Mouse (Mus musculus) cerebellum, adult 8-10 months (tissue): Measurements from ENCODE around the gene Usp48.

Experiments
- DNase-seq: peaks from one replicate; pipeline ENCODE4 v3.0.0; 2022

Usp48 gene

DNA sequence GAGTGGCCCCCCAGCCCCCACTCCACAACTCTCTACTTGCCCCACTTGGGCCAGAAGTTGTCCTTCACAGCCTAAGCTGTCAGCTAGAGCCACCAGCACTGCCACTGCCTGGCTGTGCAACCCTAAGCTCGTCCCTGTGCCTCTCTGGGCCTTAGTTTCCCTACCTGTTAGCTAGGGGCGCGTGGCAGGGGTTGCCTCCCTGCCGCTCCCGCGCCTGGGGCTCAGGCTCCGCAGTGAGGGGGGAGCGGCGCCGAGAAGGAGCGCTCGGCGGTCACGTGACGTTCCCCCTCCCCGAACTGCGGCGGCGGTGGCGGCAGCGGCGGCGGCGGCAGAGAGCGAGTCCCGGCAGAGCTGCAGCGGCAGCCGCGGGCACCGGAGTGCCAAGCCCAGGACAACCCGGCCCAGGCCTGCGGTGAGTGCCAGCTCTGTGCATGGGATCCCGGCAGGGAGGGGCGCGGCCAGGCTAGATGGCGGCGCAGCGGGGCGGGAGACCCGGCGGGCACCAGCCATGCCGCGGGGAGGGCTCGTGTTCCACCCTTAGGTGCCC lies 71.0 kb downstream of the Usp48 start, which contains the start of gene Rap1gap:
Rap1gap (plus strand) TSS at position 294 of the 547 bp plus-strand sequence.
- peak; percentile 81 for DNase-seq

DNA sequence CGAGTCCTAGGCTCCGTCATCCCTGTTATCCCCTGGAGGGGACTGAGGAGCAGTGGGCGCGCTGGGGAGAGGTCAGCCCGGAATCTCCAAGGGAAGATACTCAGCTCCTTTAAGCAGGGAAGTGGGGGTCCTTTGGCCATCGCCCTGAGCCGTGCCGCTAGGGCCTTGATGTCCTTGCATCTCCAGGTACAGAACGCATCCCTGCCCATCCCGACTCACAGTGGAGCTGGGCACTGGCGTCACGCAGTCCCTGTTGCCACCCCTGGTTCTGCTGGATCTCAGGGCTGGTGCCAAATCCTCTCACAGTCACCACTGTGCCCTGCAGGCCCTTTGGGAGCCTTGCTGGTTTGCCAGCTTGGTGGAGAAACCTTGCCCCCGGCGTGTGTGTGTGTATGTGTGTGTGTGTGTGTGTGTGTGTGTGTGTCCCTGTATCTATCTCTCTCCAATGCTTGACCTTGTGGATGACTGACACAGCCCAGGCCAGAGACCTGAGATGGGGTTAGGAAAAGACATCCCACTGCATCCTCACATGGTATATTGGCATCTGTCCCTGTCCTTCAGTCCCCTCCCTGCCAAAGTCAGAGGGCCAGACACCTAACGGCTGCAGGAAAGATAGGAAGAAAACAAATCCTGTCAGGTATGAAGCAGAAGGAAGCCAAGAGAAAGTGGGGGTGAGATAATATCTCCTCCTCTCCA lies 71.6 kb downstream of the Usp48 start:
- DNase-seq, result peak; percentile 66

DNA sequence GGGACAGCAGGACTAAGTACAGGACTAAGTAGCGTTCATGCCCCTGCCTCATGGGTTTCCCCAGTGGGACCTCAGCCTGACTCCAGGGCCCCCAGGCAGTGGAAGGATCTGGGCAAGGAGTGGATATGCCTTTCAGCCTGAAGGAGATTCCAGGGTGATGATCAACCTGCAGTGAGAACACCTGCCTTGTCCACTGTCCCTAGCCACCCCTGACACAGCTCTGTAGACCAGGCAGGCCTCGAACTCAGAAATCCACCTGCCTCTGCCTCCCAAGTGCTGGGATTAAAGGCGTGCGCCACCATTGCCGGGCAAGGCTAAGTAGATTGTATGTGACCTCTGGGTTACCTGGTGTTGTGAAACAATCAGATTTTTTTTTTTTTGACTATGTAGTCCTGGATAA lies 72.2 kb downstream of the Usp48 start:
- no peak for DNase-seq

DNA sequence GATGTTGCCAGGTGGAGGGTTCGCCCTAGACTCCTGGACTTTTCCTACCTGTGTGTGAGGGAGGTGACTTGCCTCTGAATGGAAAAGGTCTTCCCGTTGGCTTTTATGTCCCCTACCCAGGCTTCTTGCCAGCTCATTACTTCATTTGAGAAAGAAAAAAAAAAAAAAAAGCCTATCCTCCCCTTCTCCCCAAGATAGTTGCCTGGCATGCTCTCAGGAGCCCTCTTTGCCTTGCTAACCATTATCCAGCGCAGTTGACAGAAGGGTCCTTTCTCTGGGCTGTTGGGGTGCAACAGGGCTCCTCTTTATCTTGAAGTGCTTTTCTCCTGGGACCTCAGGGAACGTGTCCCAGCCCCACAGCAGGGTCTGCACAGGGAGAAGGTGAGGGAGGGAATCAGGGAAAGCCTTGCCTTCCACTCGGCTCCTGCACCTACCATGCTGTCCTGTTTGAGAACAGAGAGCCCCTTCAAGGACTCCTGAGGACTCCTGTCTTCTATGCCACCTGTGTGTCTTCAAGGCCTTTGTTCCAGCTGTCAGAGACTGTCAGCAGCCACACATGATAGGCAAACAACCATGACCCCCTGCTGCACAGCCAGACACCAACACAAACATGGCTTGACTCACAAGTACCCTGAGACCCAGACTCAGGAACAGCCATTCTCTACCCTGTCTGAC lies 72.9 kb downstream of the Usp48 start:
- peak; percentile 32 for DNase-seq

DNA sequence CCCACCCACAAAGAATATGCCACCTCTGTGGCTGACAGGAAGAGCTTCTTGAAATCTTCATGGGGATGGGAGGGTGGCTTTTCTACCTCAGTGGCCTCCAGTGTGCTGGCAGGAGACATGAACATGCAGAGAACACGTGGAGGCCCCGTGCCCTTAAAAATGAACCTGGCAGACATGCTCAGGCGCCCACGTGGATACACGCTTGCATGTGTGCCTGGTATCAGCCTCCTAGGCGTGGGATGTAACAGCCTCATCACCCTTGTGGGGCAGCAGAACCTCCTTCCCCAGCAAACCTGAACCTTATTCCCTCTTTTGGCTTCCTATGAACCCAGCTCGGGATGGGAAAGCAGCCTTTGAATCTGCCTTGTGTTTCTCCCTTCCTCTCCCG lies 73.4 kb downstream of the Usp48 start:
- no peak for DNase-seq

DNA sequence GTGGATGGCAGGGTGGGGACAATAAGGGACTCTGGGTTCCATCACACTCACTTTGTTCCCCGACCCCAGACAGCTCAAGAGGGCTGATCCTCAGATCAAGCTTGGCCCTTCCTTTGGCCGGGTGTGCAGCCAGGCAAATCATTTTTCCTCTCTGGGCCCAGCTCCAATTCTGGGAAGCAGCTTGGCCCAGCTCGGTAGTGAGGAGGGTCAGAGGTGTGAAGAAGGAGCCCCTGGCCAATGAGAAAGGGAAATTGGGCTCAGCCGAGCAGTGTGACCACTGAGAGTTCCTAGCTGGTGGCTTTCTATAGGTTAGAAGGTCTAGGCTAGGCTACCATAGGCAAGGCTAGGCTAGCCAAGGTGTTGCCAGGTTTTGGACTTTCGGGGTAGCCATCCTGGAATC lies 74.2 kb downstream of the Usp48 start:
- DNase-seq, result peak; percentile 82

DNA sequence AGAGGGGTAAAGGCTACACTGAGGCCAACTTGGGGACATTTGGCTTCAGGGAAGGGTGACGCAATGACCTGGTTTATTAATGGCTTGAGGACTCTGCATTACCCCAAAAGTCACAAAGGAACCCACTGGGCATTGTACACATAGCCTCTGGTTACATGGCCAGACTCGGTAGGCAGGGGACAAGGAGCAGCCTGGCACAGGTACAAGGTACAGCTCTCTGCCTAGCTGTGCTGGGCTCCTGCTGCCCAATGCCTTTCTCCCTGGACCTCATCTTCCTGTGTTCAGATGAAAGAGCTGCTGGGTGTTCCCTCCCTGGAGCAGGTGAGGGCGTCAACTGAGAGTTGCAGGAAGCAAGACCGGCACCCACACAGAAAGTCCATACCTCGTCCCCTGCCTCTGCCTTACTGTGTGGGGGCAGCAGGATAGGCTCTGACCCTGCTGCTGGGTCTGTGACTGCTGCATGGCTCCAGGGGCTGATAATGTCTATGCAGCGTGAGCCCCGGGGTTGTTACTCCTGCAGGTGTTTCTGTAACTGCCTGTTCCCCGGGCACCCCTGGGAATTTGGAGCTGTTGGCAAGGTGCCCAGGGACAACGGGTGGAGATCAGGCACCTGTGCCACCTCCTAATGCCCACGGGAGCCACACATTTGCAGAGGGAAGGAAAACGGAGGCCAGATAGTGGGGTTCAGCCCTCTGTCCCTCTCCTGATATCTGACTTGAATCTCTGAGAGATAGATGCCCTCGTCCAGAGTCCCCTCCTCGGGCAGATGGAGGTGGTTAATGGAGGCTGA lies 78.4 kb downstream of the Usp48 start:
- DNase-seq, result peak; percentile 50

DNA sequence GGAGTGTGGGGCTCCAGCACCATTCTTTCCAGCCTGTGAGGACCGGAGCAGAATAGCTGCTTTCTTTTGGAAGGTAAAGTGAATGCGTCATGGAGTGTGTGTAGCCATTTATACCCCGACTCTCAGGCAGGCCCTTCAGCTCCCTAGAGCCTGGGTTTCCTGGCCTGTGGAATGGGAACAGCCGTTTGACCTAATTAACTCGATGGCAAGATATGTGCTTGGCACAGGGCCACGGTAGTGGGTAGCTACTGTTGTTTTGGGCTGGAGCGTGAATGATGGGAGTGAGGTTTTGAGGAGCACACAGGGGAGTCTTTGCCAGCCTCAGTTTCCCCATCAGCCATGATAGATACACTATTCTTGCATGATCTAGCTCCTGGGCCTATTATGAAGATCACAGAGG lies 82.0 kb downstream of the Usp48 start:
- peak; percentile 73 for DNase-seq

DNA sequence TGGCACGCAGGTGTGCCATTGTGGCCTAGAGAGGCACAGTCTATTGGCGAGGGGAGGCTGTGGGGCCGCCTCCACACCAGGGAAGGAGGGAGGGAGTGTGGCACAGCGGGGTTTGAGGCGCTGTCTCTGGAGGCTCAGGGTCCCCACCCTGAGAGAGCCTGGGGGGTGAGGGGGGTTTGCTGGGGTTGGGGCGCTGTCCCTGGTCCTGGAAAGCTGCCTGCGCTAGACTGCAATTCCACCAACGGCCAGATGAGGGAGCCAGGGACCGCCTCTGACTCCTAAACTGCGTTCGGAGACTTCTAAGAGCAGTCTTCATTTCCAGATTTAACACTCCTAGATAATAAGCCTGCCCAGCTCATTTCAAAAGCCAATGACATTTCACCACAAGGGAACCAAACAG lies 82.5 kb downstream of the Usp48 start:
- DNase-seq, result peak; percentile 90

DNA sequence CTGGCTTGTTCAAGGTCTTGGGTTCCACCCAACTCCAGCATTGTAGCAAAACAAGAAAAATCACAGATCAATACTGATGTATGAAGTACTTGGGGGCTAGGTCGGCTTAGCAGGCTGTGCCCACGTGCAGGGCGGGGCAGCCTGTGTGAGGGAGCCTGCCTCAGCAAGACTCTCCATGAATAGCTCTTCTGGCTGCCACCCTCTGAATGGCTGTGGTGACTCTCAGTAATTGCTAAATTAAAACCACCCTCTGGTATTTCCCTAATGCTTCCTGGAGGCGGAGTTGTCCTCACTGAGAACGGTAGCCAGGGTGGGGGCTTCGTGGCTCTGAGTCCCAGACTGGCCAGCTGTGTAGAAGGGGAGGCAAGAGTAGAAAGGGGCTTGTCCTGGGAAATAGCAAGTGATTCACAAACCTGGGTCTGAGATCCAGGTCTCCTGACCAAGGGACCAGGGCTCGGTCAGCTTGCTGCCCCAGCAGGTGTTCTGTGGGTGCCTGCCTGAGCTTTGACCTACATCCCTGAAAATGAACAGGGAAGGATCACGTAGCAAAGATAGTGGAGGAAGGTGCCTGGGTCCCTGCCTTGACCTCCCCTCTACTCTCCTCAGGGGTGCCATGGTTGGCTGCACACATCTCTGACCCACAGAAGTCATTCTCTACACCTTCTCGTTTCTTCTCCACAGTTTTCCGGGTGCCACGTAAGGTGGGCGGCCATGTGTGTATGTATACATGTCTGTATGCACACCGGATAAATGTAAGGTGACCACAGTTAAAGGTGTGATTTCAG lies 83.3 kb downstream of the Usp48 start:
- DNase-seq, result no peak

DNA sequence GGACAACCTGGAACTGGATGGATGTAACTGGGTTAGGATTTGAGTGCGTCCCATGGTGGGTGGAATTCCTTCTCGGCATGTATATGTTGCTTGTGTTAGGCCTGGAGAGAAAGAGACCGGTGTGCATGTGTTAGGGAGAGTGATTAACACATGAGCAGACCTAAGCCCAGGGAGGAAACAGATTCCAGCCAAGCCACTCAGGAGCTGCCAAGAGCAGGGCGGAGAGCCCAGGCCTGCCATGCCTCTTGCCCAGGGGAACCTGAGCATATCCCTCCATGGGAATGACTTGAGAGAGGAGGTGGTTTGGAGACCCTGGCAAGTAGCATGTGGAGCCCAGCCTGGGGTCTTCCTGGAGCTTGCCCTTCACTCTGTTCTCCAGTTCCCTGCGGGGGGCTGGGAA lies 84.4 kb downstream of the Usp48 start:
- DNase-seq, result peak; percentile 81

DNA sequence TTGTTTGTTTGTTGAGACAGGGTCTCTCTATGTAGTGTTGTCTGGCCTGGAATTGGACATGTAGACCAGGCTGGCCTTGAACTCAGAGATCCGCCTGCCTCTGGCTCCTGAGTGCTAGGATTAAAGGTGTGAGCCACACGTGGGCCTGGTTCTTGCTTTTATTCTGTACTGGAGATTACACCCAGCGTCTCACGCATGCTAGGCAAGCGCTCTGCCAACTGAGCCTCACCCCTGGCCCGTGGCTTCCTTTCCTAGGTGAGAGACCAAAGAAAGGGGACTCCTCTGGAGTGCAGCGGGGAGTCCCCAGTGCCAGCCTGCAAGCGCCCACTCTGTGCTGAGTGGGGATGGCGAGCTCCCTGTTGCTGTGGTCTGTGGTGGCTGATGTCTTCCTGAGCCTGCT lies 85.0 kb downstream of the Usp48 start:
- no peak for DNase-seq

DNA sequence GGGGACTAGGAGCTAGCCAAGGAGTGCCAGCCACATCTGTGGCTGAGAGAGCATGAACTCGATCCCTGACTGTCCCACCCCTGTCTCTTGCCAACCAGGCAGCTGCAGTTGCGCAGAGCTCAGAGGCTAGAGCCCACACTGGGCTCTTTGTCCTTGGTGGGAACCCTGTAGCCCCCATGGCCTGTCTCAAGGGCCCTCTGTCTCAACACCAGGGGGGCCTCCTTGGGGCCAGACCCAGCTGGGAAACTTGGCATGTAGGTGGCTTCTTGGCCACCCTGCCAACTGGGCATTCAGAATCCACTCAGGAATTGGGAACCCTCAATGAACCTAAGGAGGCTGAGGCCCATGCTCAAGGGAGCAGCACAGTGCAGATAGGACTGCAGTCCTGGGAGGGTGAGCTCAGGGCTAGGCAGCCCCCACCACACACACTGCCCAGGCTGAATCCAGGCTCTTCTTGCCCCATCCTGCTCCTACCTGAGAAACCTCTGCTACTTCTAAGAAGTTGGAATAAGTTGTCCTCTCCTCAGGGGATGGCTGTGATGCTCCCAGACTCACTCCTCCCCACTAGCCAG lies 86.5 kb downstream of the Usp48 start:
- DNase-seq, result no peak

DNA sequence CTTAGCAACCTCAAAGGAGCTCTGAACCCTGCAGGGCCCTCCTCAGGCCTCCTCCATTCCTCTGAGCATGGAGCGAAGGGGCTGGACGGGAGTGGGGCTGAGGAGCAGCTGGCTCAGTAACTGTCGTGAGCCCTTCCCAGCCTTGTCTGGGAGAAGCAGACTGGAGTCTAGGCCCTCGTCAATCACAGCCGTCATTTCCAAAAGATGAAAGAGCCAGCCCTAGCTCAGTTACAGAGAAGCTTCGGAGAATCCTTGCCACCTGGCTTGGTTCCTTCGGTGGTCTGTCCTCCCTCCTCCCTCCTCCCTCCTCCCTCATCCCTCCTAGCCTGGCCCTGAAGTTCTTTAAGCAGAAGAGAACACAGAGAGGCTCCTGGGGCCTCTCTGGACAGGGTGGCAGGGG lies 87.2 kb downstream of the Usp48 start:
- DNase-seq, result no peak

DNA sequence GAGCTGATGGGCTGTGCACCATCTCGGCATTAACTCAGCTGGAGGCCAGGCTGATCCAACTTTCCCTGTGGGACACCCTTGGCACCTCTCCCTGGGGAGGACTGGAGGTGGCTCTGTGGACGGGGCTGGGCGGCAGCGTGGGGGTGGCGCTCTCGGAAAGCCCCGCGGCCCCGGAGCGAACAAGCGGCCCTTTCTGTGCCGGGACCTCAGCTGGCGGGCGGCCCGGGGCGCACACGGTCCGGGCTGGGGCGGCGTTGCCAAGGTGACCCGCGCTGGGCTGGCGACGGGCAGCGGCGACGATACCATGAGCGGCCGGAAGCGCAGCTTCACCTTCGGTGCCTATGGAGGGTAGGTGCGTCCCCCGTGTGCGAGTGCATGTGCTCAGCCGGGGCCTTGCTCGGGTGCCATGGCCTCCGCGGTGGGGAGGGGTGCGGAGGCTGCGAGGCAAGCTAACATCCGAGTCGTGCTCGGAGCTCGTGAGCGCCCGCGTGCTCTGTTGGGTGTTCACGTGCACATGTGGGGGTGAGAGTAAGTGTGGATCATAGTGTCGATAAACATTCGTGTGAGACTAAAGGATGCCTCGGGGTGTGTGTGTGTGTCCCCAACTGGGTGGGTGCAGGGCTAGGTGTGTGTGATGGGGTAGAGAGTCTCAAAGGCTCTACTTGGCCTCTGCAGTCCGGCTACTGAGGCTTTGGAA lies 88.0 kb downstream of the Usp48 start:
- DNase-seq, result peak; percentile 75

DNA sequence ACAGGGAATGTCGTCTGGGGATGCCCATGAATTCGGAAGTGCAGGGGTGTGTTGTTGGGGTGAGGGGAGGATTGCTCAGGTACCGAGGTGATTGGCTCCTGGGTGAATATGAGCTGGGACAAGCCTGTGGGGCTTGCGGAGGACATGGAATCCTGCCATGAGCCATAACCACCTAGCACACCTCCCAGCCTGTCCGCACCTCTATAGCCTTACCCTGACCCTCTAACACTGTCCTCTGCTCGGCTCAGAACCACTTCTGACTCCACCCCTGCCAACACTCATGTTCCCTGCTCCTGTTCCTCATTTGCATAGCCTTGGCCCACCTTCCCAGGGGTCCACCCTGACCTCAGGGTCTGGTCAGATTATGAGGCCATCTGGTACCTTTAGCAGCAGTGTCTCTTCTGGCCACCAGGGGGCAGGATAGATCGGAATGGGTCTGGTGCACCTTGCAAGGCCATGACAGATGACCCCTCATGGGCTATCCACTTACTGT lies 89.5 kb downstream of the Usp48 start:
- DNase-seq, result peak; percentile 70

DNA sequence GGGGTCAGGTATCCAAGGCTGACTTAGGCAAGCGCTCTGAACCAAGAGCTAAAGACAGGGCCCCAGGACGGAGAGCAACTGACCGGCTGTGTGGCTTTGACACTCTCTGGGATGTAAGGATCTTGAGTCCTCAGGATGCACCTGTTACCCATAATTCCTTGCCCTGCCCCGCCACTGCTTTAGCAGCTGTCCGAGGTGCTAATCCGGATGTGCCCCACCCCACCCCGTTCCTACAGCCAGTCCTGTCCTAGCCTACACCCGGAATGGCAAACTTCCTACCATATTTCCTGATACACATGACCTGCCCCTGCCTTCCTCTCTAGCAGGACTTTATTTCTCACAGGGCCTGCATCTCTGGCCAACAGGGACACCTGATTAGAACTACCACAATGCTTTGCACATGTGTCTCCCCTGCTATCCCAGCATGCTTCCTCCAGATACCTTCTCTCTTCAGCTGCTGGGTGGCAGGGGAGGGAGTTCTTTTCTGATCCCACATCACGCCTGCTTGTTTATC lies 91.3 kb downstream of the Usp48 start:
- DNase-seq, result no peak

DNA sequence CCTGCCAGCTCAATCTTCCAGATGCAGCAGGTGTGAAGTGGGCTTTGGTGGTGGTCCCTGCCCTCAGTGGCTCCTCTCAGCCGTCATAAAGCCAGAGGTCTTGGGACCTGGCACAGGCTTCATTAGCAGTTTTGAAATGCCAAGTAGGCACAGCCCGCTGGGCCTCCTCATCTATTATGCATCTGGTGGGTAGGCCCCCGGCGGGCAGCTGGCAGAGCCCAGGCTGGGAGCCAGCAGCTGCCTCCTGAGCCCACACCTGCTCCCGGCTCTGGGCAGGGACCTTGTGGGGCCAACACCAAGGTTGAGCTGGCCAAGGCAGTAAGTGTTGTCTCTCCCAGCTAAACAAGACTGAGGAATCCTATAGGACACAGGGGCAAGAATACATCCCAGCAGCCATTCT lies 92.7 kb downstream of the Usp48 start:
- DNase-seq, result no peak

DNA sequence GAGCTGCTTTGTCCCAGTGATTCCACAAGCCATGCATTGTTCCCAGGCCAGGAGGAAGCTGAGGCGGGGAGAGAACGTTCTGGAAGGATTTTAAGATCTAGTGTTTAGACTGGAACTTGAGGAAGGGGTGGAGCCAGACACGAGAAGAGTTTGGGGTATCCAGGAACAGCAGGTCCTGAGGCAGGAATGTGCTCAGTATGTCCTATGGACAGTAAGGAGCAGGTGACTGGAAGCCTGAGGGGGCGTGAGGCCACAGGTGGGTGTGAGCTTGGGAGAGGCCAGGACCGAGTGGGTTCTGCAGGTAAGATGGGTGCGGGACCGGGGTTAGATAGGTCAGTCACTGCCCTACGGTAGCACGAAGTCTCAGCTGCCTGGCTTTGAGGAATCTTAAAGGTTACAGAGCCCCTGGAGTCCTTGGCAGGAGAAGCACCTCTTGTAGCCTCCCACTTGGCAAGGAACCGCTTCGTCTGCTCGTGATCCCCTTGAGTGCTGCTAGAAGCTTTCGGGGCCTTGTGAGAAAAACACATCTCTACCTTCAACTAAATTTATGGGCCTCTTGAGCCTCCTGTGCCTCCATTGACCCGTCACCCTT lies 93.8 kb downstream of the Usp48 start:
- no peak for DNase-seq

DNA sequence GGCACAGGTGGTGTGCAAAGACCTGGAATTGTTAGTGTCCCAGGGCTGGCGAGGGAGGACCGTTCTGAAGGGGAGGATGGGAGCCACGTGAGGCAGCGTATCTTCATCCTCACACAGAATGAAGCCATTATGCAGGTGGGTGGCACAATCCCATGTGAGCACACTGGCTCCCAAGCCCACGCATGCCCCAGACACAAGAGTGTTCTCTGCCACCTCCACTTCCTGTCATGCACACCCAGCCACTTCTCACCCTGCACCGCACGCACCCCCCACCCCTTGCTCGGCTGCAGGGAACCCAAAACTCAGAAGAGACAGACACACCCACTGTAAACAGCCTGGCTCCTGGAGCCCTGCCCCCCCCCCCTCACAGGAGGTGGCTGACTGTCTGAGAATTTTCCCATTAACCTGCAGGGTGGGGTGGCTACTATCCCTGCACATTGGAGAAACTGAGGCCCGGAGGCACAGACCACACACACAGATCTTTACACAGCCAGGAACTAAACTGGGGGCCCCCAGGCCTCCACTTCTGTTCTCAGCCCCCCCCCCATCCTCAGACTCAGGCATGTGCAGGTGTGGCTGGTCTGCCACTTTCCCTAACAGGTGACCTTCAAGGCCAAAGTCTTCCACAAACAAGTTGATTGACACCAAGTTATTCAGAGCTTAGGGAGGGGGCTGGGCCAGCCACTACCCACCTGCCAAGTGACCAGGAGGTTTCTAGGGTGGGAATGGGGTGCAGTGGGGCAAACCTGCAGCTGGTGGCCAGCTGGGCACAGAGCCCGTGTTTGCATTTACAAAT lies 98.8 kb downstream of the Usp48 start:
- no peak for DNase-seq
